Mouse (Mus musculus): ENCODE results near the gene Furin.

- TF ChIP-seq CTCF (IDR thresholded peaks at IDR 0.05; ENCODE audit: control insufficient read depth, insufficient read depth, insufficient replicate concordance, low read depth, low read length) (no peak), POLR2A (IDR thresholded peaks at IDR 0.05; ENCODE audit: control insufficient read depth, low read depth, low read length) (no peak)
Observed at GRCm38 (mm10) chr7:80453121-80453520, 47.9 kb upstream of the Furin start.
